Mouse (Mus musculus) cerebellum, postnatal 25 days (tissue): Measurements from ENCODE around the gene Prss40.

Source experiments
- DNase-seq, 2 experiments: peaks; one replicate each; pipeline ENCODE4 v3.0.0; 2021; ENCODE audit warnings: mixed read lengths in 2 of 2

Prss40 gene

GRCm38 (mm10) chr1:34560843-34561242, at the start of gene Prss40:
Gene Prss40, minus strand, starts transcription at chr1:34560943.
- DNase-seq, result no peak

GRCm38 (mm10) chr1:34602363-34602762, 41.6 kb upstream of the Prss40 start:
- peak; percentile 88 to 92 for DNase-seq

DNA sequence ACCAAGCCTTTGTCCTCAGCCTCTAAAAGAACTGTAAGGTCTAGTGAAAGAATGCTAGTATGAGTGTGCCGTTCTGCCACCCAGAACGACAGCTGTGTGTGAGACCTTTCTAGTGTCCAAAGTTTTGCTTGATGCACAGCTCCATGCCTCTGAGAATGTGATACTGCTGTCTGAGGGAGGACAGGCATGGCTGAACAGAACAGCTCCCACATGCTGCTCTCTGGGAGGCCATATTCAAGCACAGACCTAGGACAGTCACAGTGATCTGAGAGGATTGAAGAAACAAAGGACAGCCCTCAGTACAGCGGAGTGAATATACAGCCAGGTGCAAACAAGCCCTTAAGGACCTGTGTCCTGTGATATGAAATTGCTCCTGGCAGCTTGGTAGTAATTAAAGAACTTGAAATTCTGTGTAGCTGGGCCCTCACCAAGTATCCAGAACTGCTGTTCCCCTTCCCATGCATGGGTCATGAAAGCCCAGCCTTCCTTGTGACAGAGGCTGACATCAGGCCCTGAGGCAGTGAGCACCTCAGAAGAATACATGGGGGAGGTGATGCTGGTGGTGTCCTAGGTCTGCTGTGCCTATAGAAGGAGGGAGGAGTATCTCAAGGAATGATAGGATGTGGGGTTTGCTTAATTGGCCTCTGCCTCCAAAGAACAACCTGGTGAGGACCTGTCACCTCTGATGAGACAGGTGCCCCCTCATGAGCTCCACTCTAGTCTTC, 40.7 kb upstream of the Prss40 start:
- DNase-seq, result no peak

GRCm38 (mm10) chr1:34600000-34600399, 39.3 kb upstream of the Prss40 start:
- peak; percentile 47 to 52 for DNase-seq

GRCm38 (mm10) chr1:34587298-34588096, 26.8 kb upstream of the Prss40 start:
- peak; percentile 14 to 27 for DNase-seq

DNA sequence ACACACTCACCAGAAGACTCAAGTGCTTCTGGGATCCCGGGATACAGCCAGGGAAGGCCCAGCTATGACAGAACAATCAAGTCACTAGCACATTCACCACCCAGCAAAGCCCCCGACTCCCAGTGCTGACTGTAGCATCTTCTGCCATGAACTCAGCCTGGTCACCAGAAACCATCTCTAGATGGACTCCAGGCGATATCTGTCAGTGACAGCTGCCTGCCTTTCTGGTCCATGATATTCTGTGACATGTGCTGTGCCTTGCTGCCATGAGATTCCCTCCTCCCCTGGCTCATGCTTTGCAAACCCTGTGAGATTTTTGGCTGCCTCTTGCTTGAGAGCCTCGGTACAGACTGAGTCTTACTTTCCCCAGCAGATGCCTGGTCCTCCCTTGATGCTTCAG, 24.0 kb upstream of the Prss40 start:
- peak; percentile 62 to 69 for DNase-seq

- DNase-seq, result peak; percentile 96 to 99
These were observed 23.1 kb upstream of the Prss40 start for GRCm38 (mm10) chr1:34583821-34584263.

GRCm38 (mm10) chr1:34582218-34582617, 21.5 kb upstream of the Prss40 start:
- peak; percentile 20 to 51 for DNase-seq

DNA sequence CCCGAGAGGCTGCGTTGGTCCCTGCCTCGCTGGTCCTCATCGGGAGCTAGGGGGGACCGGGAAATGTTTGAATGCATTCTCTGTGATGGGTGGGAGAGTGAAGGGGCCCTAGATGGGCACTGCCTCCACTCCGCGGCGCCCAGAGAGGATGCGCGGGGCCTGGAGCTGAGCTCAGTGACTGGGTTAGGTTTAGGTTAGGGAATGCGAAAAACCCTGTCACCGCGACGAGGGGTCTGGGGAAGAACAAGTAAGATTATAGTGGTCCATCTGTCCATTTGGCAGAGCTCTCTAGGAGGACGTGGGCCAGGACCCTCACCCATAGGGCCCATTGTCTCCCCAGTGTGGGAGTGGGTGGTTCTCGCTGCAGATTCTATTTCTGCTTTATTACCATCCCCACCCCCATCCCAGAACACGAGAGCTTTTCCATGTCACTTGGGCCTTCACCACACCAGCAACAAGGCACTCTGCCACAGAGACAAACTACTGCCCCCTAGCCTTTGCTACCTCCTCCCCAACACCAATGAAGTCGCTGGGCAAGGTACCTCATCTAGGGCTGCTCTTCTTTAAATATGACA, 19.1 kb upstream of the Prss40 start:
- peak in 1 of 2 experiments; percentile 70 for DNase-seq

- DNase-seq, result peak; percentile 93 to 96
These were observed 18.4 kb upstream of the Prss40 start, which contains the start of gene Amer3 for GRCm38 (mm10) chr1:34578851-34579781. Gene Amer3, plus strand, starts transcription at chr1:34579657.

GRCm38 (mm10) chr1:34573221-34573620, 12.5 kb upstream of the Prss40 start:
- no peak for DNase-seq

GRCm38 (mm10) chr1:34571431-34571830, 10.7 kb upstream of the Prss40 start:
- peak; percentile 14 to 25 for DNase-seq

DNA sequence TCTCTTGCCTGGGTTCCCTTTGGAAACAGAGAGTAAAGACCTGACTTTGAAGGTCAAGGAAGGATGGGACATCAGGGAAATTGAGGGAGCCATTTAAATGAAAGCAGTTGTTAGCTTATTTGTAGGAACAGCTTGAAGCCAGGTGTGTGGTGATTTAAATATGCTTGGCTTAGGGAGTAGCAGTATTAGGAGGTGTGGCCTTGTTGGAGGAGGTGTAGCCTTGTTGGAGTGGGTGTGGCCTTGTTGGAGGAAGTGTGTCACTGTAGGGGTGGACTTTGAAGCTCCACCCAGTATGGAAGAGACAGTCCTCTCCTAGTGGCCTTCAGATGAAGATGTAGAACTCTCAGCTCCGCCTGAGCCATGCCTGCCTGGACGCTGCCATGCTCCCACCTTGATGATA, 9.1 kb upstream of the Prss40 start:
- DNase-seq, result no peak

DNA sequence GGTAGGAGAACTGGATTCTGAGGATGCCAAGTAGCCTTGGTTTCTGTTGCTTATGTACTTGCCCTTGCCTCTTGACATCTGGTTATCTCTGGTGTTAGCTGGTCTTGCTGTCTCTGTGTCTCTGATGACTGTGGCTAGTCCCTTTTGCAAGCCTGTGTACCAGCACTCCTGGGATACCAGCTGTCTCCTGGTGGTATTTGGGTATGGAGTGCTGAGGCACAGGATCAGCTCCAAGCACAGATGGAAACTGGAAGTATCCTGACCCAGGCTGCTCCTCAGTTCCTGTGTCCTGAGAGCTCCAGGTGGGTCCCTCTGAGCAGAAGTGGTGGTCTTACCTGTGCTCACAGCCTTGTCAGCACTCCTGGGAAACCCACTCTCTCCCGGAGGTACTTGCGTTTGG, 7.4 kb upstream of the Prss40 start:
- no peak for DNase-seq

DNA sequence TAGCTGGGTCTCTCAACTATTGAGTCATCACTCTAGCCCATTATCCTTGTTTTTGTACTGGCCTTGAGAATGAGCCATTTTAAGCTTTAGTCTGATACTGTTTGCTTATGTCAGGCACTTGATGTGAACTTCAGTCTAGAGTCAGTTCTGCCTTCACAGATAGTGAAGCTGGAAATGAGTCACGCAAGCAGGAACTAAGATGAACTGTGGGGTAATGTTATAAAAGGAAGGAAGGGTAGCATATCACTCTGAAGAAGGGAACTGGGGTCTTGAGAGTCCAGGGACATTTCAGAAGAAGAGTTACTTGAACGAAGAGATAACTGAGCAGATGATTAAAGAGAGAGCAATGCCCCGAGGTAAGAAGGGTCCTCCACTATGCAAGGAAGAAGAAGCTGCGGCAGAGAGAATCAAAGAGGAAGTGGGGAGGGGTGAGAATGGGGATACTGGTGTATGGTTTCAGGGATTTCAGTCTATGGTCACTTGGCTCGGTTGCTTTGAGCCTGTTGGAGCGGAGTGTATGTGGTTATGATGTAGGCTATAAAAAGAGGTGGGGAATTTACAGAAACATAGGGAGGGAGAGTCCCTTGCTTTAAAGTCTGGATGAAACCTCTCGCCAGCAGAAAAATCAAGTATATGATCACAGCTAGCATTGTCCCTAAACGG, 3.8 kb upstream of the Prss40 start:
- no peak for DNase-seq

- no peak for DNase-seq
These were observed 6.5 kb downstream of the Prss40 start for GRCm38 (mm10) chr1:34554275-34554674.

- DNase-seq, result no peak
These were observed 7.1 kb downstream of the Prss40 start for GRCm38 (mm10) chr1:34553690-34554089.

DNA sequence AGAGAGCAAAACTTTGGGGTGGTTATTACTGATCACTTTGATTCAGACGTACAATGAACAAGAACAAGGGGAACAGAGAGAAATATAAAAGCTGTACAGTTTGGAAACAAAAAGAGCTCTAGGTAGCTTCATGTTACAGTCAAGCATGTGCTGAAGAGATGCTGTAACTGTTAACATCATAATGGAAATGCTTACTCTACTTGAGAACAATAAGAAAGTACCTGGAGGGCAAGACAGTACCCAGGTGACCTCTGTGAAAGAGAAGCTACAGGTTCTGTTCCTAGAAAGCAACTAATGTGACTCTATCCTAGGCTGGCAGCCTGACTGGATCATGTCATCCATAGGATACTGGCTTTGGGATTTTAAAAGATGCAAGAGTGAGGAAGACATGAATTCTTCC, 13.7 kb downstream of the Prss40 start:
- DNase-seq, result no peak

- DNase-seq, result peak; percentile 28 to 29
These were observed 23.8 kb downstream of the Prss40 start for GRCm38 (mm10) chr1:34536767-34537485.

DNA sequence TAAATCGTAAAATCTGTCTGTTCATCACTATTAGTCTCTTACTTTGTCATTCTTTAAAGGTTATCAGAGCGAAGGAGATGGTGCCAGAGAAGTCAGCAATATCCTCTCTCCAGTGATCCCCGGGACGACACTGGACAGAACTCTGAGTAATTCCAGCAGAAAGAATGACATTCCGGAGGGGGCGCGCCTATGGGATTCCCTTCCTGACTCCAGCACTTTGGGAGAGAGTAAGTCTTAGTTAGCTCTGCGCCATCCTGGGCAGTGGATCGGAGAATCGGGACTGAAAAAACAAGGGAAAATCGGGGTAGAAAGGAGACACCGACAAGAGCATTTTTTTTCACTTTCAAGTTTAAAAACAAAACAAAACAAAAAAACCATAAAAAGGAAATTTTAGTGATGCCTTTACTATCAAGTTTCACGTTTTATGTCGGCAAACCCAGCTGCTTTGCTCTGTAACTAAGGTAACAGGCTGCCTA, 24.4 kb downstream of the Prss40 start:
- no peak for DNase-seq
